Mouse (Mus musculus) retina, postnatal 7 days (tissue): ENCODE data around the gene Hoxd12.
A peak's percentile ranks its signal among the peaks of the same experiment; 100 is the strongest.

Experiments used
- DNase-seq: peaks from one replicate; pipeline ENCODE4 v3.0.0-alpha.2; 2012; ENCODE audit warnings: low read depth, low spot score

Gene Hoxd12

GRCm38 (mm10) chr2:74709465-74710419 lies 34.9 kb downstream of the Hoxd12 start:
- no peak for DNase-seq

GRCm38 (mm10) chr2:74710929-74711543 lies 36.2 kb downstream of the Hoxd12 start:
- no peak for DNase-seq

GRCm38 (mm10) chr2:74711721-74712621 lies 37.2 kb downstream of the Hoxd12 start, which contains the start of the genes Hoxd3 and Hoxd4:
Gene Hoxd3 (plus strand): TSS chr2:74711927.
Gene Hoxd4 (plus strand): TSS chr2:74711929.
- DNase-seq = no peak

GRCm38 (mm10) chr2:74713239-74714150 lies 38.7 kb downstream of the Hoxd12 start:
- no peak for DNase-seq

GRCm38 (mm10) chr2:74714156-74714789 lies 39.5 kb downstream of the Hoxd12 start:
- no peak for DNase-seq

- DNase-seq = no peak
Observed at GRCm38 (mm10) chr2:74714881-74715280, 40.1 kb downstream of the Hoxd12 start.

GRCm38 (mm10) chr2:74715504-74716241 lies 40.9 kb downstream of the Hoxd12 start:
- DNase-seq = peak; percentile 75

- DNase-seq = no peak
Observed at GRCm38 (mm10) chr2:74720384-74720783, 45.6 kb downstream of the Hoxd12 start.

- DNase-seq = no peak
Observed at GRCm38 (mm10) chr2:74720955-74721491, 46.2 kb downstream of the Hoxd12 start.

- DNase-seq = no peak
Observed at GRCm38 (mm10) chr2:74721882-74722281, 47.1 kb downstream of the Hoxd12 start.

- no peak for DNase-seq
Observed at GRCm38 (mm10) chr2:74722949-74723348, 48.1 kb downstream of the Hoxd12 start.

- DNase-seq = no peak
Observed at GRCm38 (mm10) chr2:74724244-74725015, 49.6 kb downstream of the Hoxd12 start.

GRCm38 (mm10) chr2:74725171-74725570 lies 50.4 kb downstream of the Hoxd12 start:
- no peak for DNase-seq

- no peak for DNase-seq
Observed at GRCm38 (mm10) chr2:74726551-74726950, 51.7 kb downstream of the Hoxd12 start, which contains the start of gene Gm28230. Gene Gm28230 (plus strand): TSS chr2:74726728.

GRCm38 (mm10) chr2:74726973-74727639 lies 52.3 kb downstream of the Hoxd12 start:
- DNase-seq = no peak
